Mouse (Mus musculus) heart, embryonic 14.5 days (tissue): ENCODE data around the gene Traf7. TPM values are rescaled to one million over a fixed set of nuclear protein-coding genes. Genes with fewer than 3 reads are reported as not detected.

Experiments
- ATAC-seq: fragments of 200-750 bp; cut with Nextera tagmentation; 2 replicates; pipeline ENCODE4 v1.8.0; 2017; ENCODE audit warnings: low read depth, moderate TSS enrichment; ENCODE audit not compliant: insufficient number of reproducible peaks, insufficient read depth, low FRiP score
- H3K27ac ChIP-seq, 2 experiments: fragments of 200-500 bp in 1 of 2; fragments of 300-500 bp in 1 of 2; sonication (generic) in 1 of 2; replicated peaks in 1 of 2; 2 replicates each; pipeline ENCODE4 v1.5.1; 2012 to 2014; ENCODE audit warnings: low read depth in 2 of 2, low read length in 2 of 2, control low read depth in 1 of 2, mild to moderate bottlenecking in 1 of 2, mixed read lengths in 1 of 2; ENCODE audit not compliant: control insufficient read depth in 1 of 2, insufficient read depth in 1 of 2
- H3K27me3 ChIP-seq: fragments of 300-500 bp; sonication (generic); 2 replicates; pipeline ENCODE4 v1.6.1; 2014; ENCODE audit warnings: mild to moderate bottlenecking, low read length, control low read depth; ENCODE audit not compliant: control insufficient read depth, insufficient read depth
- H3K36me3 ChIP-seq: fragments of 300-500 bp; sonication (generic); 2 replicates; pipeline ENCODE4 v1.6.1; 2014; ENCODE audit warnings: mild to moderate bottlenecking, control low read depth, low read length, mixed read lengths; ENCODE audit not compliant: control insufficient read depth, insufficient read depth
- H3K4me1 ChIP-seq, 2 experiments: fragments of 200-500 bp in 1 of 2; fragments of 300-500 bp in 1 of 2; sonication (generic) in 1 of 2; 2 replicates each; pipeline ENCODE4 v1.6.1; 2012 to 2014; ENCODE audit warnings: low read length in 2 of 2, control low read depth in 1 of 2, mixed read lengths in 1 of 2; ENCODE audit not compliant: control insufficient read depth in 2 of 2, insufficient read depth in 2 of 2
- H3K4me2 ChIP-seq: fragments of 300-500 bp; sonication (generic); 2 replicates; pipeline ENCODE4 v1.6.1; 2014; ENCODE audit warnings: mild to moderate bottlenecking, low read length
- H3K4me3 ChIP-seq, 2 experiments: fragments of 200-500 bp in 1 of 2; fragments of 300-500 bp in 1 of 2; sonication (generic) in 1 of 2; 2 replicates each; pipeline ENCODE4 v1.5.1; 2012 to 2014; ENCODE audit warnings: low read length in 2 of 2, mild to moderate bottlenecking in 2 of 2, control low read depth in 1 of 2, low read depth in 1 of 2, moderate library complexity in 1 of 2; ENCODE audit not compliant: control insufficient read depth in 1 of 2, insufficient read depth in 1 of 2
- H3K9ac ChIP-seq: fragments of 300-500 bp; sonication (generic); 2 replicates; pipeline ENCODE4 v1.6.1; 2014; ENCODE audit warnings: mild to moderate bottlenecking, low read length
- H3K9me3 ChIP-seq: fragments of 300-500 bp; sonication (generic); 2 replicates; pipeline ENCODE4 v1.6.1; 2016; ENCODE audit warnings: low read length, control low read depth; ENCODE audit not compliant: control insufficient read depth
- WGBS: fragments of 180-500 bp; shearing (Covaris S2); extraction: QIAGEN DNeasy Blood & Tissue Kit; methylation state at CpG from one replicate; pipeline ENCODE4 v1.1.7; 2014; 5-methylcytosine and 5-hydroxymethylcytosine counted together
- polyA plus RNA-seq: library from polyadenylated mRNA; unstranded; fragments of >200 nt; fragmentation: Nextera tagmentation; extraction: Ambion mirVana; gene quantifications from 2 replicates; pipeline ENCODE4 v1.2.1, GENCODE M21; 2014

Gene Traf7
- polyA plus RNA-seq, 1 experiment from 2014 or later = 68.8 TPM

DNA sequence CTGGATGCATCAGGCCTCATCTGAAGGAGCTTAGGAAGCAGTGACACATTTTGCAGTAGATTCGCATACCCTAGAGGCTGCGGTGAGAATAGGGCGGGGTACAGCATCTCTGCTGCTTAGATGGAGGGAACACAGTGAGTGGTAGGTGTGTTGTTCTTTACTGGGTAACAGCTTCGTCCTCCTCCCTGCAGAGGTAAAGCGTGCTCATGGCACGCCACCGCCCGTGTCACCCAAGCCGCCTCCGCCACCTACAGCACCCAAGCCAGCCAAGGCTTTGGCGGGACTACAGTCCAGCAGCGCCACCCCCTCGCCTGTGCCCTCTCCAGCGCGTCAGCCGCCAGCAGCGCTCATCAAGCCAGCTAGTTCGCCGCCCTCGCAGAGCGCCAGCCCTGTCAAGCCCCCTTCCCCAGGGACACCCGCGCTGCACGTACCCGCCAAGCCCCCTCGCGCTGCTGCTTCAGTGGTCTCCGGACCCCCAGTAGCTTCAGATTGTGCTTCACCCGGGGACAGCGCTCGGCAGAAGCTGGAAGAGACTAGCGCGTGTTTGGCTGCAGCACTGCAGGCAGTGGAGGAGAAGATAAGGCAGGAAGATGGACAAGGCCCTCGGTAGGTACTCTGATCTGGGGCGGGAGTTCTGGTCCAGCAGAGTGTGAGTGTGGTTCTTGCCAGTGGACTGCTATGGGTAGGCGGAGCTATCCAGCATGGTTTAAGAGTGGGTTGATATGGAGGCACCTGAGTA is 21.2 kb downstream of the Traf7 start:
- no peak for ATAC-seq
- 18% methylated on average over 36 of the region's 36 CpGs for WGBS
- Histone ChIP-seq H3K4me3 (peak overlapping the region; percentile 25 to 27), H3K27ac (no peak overlapping the region), H3K9ac (peak overlapping the region; percentile 27; the same call in 1 of the 2 replicates), H3K4me2 (peak overlapping the region; percentile 62), H3K9me3 (no peaks in the 10 kb centered on the region), H3K36me3 (peaks cover 39% of the 10 kb centered on the region), H3K27me3 (no peaks in the 10 kb centered on the region), H3K4me1 (peaks cover 6 to 7% of the 10 kb centered on the region in 2 experiments; a peak in 3 of 4 replicates)

DNA sequence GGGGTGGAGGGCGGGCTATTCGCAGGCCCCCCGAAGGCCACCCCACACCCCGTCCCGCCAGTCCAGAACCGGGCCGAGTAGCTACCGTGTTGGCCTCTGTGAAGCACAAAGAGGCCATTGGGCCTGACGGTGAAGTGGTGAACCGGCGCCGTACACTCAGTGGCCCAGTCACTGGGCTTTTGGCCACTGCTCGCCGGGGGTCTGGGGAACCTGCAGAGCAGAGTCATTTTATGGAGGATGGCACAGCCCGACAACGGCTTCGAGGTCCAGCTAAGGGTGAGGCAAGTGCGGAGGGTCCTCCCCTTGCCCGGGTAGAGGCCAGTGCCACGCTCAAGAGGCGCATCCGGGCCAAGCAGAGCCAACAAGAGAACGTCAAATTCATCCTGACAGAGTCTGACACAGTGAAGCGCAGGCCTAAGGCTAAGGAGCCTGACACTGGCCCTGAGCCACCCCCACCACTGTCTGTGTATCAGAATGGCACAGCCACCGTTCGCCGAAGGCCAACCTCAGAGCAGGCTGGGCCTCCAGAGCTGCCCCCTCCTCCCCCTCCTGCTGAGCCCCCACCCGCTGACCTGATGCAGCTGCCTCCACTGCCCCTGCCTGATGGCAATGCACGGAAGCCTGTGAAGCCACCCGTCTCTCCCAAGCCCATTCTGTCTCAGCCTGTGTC is 22.3 kb downstream of the Traf7 start:
- Histone ChIP-seq H3K4me2 (no peak overlapping the region), H3K36me3 (peaks cover 28% of the 10 kb centered on the region), H3K4me1 (peaks cover 6 to 7% of the 10 kb centered on the region in 2 experiments; a peak in 3 of 4 replicates), H3K27ac (no peak overlapping the region), H3K9ac (no peak overlapping the region), H3K27me3 (no peaks in the 10 kb centered on the region), H3K9me3 (no peaks in the 10 kb centered on the region), H3K4me3 (no peak overlapping the region)
- ATAC-seq = no peak
- WGBS = 89% methylated on average over 29 of the region's 30 CpGs

DNA sequence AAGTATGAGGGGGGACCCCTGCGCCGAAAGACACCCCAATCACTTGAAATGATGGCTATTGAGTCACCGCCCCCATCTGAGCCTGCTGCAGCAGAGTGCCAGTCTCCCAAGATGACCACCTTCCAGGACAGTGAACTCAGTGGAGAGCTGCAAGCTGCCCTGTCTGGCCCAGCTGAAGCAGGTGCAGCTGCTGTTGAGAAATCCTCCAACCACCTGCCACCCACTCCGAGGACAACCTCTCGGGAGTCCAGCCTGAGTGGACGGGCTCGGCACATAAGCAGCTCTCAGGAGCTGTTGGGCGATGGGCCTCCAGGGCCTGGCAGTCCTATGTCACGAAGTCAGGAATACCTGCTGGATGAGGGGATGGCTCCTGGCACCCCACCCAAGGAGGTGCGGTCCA is 23.7 kb downstream of the Traf7 start:
- no peak overlapping the region for H3K4me3 ChIP-seq
- no peak overlapping the region for H3K9ac ChIP-seq
- H3K4me2 ChIP-seq = no peak overlapping the region
- H3K9me3 ChIP-seq = no peaks in the 10 kb centered on the region
- no peaks in the 10 kb centered on the region for H3K27me3 ChIP-seq
- no peak for ATAC-seq
- H3K27ac ChIP-seq = no peak overlapping the region
- H3K36me3 ChIP-seq = peaks cover 15% of the 10 kb centered on the region
- 88% methylated on average over 10 of the region's 10 CpGs for WGBS
- peaks cover 6 to 7% of the 10 kb centered on the region in 2 experiments; a peak in 3 of 4 replicates for H3K4me1 ChIP-seq

DNA sequence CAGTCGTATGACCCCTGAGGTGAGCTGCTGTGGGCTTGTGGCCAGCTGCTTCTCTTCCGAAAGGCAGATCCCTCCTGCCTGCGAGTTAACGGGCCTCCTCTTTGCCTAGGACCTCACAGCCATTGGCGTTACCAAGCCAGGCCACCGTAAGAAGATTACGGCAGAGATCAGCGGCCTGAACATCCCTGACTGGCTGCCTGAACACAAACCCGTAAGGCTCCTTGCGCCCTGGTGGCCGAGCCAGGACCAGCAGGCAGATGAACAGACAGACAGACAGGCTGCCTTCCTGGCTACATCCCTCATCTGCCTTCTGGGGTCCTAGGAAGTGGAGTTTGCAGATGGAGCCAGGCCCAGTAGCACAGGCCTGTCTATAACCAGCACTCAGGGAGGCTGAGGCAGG is 25.5 kb downstream of the Traf7 start:
- H3K27ac ChIP-seq = no peak overlapping the region
- peaks cover 6 to 7% of the 10 kb centered on the region in 2 experiments; a peak in 3 of 4 replicates for H3K4me1 ChIP-seq
- 35% methylated on average over 11 of the region's 11 CpGs for WGBS
- no peak overlapping the region for H3K4me3 ChIP-seq
- H3K36me3 ChIP-seq = no peaks in the 10 kb centered on the region
- H3K9me3 ChIP-seq = no peaks in the 10 kb centered on the region
- no peaks in the 10 kb centered on the region for H3K27me3 ChIP-seq
- H3K9ac ChIP-seq = no peak overlapping the region
- no peak overlapping the region for H3K4me2 ChIP-seq
- no peak for ATAC-seq

DNA sequence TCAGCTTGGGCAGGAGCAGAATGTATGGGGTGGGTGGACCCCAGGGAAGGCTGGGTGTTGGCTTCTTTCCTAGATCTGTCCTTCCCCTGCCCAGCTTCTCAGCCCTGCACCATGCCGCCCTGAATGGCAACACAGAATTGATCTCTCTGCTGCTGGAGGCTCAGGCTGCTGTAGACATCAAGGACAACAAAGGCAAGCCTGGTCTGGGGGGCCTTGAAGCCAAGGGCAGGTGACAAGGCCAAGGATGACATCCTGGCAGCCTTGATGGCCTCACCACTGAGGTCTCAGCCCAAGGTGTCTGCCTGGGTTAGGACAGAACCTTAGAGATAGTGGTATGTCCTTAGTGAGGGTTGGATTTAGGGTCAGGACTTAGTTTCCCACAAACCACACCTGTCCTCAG is 31.7 kb downstream of the Traf7 start:
- Histone ChIP-seq H3K4me2 (no peak overlapping the region), H3K27ac (no peak overlapping the region), H3K4me3 (no peak overlapping the region), H3K4me1 (no peaks in the 10 kb centered on the region), H3K36me3 (no peaks in the 10 kb centered on the region), H3K9ac (no peak overlapping the region), H3K27me3 (peaks cover 2% of the 10 kb centered on the region; the same call in 1 of the 2 replicates), H3K9me3 (no peaks in the 10 kb centered on the region)
- 63% methylated on average over 1 of the region's 1 CpGs for WGBS
- ATAC-seq = no peak

DNA sequence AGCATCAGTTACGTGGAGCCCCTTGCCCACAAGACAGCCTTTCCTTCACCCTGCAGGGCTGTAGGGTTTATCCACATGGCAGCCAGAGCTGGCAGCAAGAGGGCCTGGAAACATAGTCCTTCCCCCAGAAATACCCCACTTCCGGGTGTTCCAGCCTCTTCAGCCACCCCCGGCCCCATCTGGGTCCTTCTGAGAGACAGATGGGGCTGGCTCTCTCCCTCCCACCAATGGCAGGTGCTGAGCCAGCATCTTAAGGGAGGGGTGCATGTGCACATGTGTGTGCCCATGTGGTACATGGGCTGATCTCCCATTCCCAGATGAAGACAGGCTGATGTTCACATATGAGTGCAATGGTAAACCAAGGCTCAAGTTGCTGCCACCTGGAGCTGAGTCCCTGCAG is 32.3 kb downstream of the Traf7 start:
- Histone ChIP-seq H3K9ac (no peak overlapping the region), H3K36me3 (no peaks in the 10 kb centered on the region), H3K4me2 (no peak overlapping the region), H3K9me3 (no peaks in the 10 kb centered on the region), H3K27me3 (peaks cover 7% of the 10 kb centered on the region), H3K27ac (no peak overlapping the region), H3K4me1 (no peaks in the 10 kb centered on the region), H3K4me3 (no peak overlapping the region)
- ATAC-seq = no peak
- WGBS = 73% methylated on average over 3 of the region's 3 CpGs

DNA sequence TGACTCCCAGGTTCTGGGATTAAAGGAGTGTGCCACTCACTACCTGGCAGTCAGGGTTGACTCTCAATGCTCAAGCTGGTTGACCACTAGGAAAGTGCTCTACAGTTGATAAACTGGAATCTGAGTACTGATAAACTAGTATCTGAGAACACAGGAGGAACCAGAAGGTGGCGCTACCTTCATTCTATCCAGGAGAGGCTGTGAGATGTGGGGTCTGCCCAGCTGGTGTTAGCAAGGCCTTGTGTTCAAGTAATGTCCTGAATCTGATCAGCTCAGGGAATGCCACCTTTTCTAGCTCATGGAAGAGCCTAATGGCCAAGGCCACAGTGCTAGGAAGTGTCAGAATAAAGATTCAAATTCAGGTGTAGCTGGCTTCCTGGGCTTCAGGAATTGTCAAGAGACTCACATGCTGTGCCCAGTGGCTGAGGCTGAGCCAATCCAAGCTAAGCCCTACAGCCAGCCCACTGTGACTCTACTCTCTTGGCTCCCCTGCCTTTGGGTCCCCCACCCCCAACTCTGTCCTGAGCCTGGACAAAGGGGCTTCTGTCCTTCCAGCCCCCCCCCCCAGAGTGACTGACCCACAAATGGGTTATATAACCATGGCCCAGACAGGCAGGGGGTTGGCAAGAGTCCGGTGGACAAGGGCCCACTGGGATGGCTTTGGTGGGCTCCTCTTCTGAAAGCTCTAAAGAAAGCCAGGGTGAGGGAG is 33.0 kb downstream of the Traf7 start:
- no peak overlapping the region for H3K27ac ChIP-seq
- WGBS = 40% methylated on average over 2 of the region's 2 CpGs
- H3K27me3 ChIP-seq = peaks cover 14% of the 10 kb centered on the region
- H3K9ac ChIP-seq = no peak overlapping the region
- no peak for ATAC-seq
- no peaks in the 10 kb centered on the region for H3K36me3 ChIP-seq
- no peaks in the 10 kb centered on the region for H3K4me1 ChIP-seq
- H3K9me3 ChIP-seq = no peaks in the 10 kb centered on the region
- no peak overlapping the region for H3K4me3 ChIP-seq
- no peak overlapping the region for H3K4me2 ChIP-seq
